Mouse (Mus musculus) forebrain, embryonic 11.5 days (tissue): ENCODE results near the gene Azin2. TPM values are rescaled to one million over a fixed set of nuclear protein-coding genes. Genes with fewer than 3 reads are reported as not detected.
A peak's percentile ranks its signal among the peaks of the same experiment; 100 is the strongest.

Source experiments
- ATAC-seq: fragments of 200-750 bp; cut with Nextera tagmentation; replicated peaks from 2 replicates; pipeline ENCODE4 v1.8.0; 2017; ENCODE audit warnings: moderate TSS enrichment; ENCODE audit not compliant: low FRiP score
- DNase-seq: peaks from one replicate; pipeline ENCODE4 v3.0.0-alpha.2; 2017; ENCODE audit warnings: low spot score
- H3K27ac ChIP-seq: fragments of 300-500 bp; sonication (generic); 2 replicates; pipeline ENCODE4 v1.5.1; 2014; ENCODE audit warnings: low read depth, low read length
- H3K27me3 ChIP-seq: fragments of 300-500 bp; sonication (generic); 2 replicates; pipeline ENCODE4 v1.6.1; 2014; ENCODE audit warnings: mild to moderate bottlenecking, low read length, mixed read lengths; ENCODE audit not compliant: control insufficient read depth, insufficient read depth
- H3K36me3 ChIP-seq: fragments of 300-500 bp; sonication (generic); 2 replicates; pipeline ENCODE4 v1.6.1; 2014; ENCODE audit warnings: mild to moderate bottlenecking, low read length, moderate library complexity, mixed read lengths; ENCODE audit not compliant: control insufficient read depth, insufficient read depth
- H3K4me1 ChIP-seq: fragments of 300-500 bp; sonication (generic); replicated peaks from 2 replicates; pipeline ENCODE4 v1.6.1; 2014; ENCODE audit warnings: low read length, mixed read lengths; ENCODE audit not compliant: control insufficient read depth, insufficient read depth
- H3K4me2 ChIP-seq: fragments of 300-500 bp; sonication (generic); 2 replicates; pipeline ENCODE4 v1.6.1; 2014; ENCODE audit warnings: low read depth, mild to moderate bottlenecking, low read length, moderate library complexity, mixed read lengths; ENCODE audit not compliant: severe bottlenecking
- H3K4me3 ChIP-seq: fragments of 300-500 bp; sonication (generic); 2 replicates; pipeline ENCODE4 v1.5.1; 2014; ENCODE audit warnings: low read depth, low read length
- H3K9ac ChIP-seq: fragments of 300-500 bp; sonication (generic); 2 replicates; pipeline ENCODE4 v1.6.1; 2014; ENCODE audit warnings: low read length
- H3K9me3 ChIP-seq: fragments of 300-500 bp; sonication (generic); 2 replicates; pipeline ENCODE4 v1.6.1; 2016; ENCODE audit warnings: low read length, mixed read lengths; ENCODE audit not compliant: control insufficient read depth
- WGBS: fragments of 180-500 bp; shearing (Covaris S2); extraction: QIAGEN DNeasy Blood & Tissue Kit; methylation state at CpG from one replicate; pipeline ENCODE4 v1.1.7; 2014; 5-methylcytosine and 5-hydroxymethylcytosine counted together
- polyA plus RNA-seq: library from polyadenylated mRNA; unstranded; fragments of >200 nt; fragmentation: Nextera tagmentation; extraction: Ambion mirVana; gene quantifications from 2 replicates; pipeline ENCODE4 v1.2.1, GENCODE M21; 2014

Azin2 gene
- polyA plus RNA-seq, 1 experiment from 2014 or later, result 11.5 TPM

DNA sequence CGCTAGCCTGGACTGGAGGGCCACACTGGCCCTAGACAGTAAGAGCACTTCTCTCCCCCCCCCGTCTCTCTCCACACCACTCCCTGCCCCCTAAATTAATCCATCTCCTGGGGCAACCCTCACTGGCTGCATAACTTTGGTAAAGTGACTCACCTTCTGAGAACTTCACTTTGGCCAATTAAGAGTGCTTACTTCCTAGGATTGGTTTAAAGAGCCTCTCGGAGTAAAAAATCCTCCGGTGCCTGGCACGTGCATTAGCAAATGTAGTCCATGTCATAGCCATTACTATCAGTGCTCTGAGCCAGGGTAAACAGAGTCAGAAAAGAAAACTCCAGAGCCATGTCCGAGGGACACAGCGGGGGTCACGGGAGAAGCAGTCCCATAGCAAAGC lies 8.2 kb upstream of the Azin2 start:
- Histone ChIP-seq H3K27me3 (no peaks in the 10 kb centered on the region), H3K36me3 (no peaks in the 10 kb centered on the region), H3K4me3 (no peak overlapping the region), H3K4me1 (no peaks in the 10 kb centered on the region), H3K9ac (no peak overlapping the region), H3K9me3 (no peaks in the 10 kb centered on the region), H3K4me2 (no peak overlapping the region), H3K27ac (no peak overlapping the region)
- DNase-seq, result no peak
- ATAC-seq, result no peak
- 84% methylated on average over 7 of the region's 8 CpGs for WGBS

DNA sequence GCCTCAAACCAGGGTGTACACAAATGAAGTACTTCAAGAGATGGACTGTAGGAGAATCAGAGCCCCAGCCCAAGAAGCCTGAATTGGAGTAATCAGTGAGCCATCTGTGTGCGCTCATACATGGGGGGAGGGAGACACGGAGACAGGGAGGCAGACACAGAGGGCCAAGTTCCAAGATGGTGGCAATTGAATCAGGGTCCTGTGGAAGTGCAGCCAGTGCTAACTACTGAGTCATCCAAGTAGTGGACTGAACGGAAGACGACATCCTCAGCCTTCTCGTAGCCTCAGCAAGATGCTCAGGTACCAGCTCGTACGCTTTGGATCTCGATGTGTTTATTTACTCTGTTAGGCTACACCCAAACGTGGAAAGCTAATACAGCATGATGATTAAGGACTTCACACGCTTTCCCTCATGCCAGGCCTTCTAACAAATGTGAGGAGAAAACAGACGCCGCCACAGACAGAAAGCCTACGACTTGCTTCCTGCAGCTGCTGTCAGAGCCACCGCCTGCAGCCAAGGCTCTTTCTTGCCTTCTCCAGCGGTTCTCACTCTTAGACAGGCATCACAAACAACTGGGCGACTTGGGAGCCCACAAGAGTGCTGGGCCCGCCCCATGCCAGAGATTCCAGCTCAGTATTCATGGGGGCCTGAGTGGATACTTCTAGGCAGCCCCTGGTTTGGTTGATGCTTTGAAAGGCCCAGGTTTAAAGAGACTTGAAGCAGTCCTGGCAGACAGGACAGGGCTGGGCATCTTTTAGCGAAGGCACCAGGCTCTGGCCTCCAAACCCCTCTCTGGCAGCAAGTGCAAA lies 7.6 kb upstream of the Azin2 start:
- H3K4me3 ChIP-seq, result no peak overlapping the region
- no peak overlapping the region for H3K4me2 ChIP-seq
- H3K9me3 ChIP-seq, result no peaks in the 10 kb centered on the region
- H3K4me1 ChIP-seq, result no peaks in the 10 kb centered on the region
- H3K9ac ChIP-seq, result no peak overlapping the region
- H3K36me3 ChIP-seq, result no peaks in the 10 kb centered on the region
- H3K27ac ChIP-seq, result no peak overlapping the region
- no peak for ATAC-seq
- DNase-seq, result no peak
- H3K27me3 ChIP-seq, result no peaks in the 10 kb centered on the region
- 81% methylated on average over 18 of the region's 18 CpGs for WGBS

DNA sequence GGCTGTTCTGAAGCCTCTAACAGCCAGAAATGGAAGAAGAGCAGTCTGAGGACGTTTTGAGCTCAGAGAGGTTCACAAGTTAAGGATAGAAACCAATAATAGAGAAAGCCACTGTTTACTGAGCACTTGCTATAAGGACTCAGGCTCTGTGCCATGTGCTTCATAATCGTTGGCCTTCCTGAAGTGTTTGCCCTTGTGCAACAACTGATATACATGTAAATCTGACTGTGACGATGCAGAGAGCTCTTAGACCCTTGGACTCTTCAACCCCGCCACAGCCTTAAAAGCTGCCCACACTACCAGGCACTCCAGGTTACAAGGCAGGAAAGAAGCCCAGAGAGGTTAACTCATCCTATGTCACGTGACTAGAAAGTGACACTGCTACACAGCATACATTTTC lies 6.8 kb upstream of the Azin2 start:
- Histone ChIP-seq H3K4me2 (no peak overlapping the region), H3K9ac (no peak overlapping the region), H3K36me3 (no peaks in the 10 kb centered on the region), H3K27me3 (no peaks in the 10 kb centered on the region), H3K27ac (no peak overlapping the region), H3K4me3 (no peak overlapping the region), H3K4me1 (no peaks in the 10 kb centered on the region), H3K9me3 (no peaks in the 10 kb centered on the region)
- ATAC-seq (no peak), DNase-seq (no peak)
- 77% methylated on average over 5 of the region's 5 CpGs for WGBS

DNA sequence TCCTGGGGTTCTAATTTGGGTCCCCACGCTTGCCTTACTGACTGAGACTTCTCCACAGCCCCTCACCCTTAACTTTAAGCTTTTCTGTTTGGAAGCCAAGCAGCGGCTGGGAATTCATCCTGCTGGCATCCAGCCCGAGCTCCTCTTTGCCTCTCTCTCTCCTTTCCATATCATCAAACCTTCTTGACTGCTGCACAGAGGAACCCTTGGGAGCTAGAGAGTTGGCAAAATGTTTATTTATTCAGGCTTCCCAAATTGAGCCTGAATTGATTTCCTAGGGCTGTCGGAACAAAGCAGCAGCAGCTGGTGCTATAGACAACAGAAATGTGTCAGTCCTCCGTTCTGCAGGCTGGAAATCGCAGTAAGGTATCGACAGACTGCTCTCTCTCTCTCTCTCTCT lies 4.5 kb upstream of the Azin2 start:
- H3K9ac ChIP-seq, result no peak overlapping the region
- H3K9me3 ChIP-seq, result no peaks in the 10 kb centered on the region
- ATAC-seq (no peak), DNase-seq (no peak)
- H3K4me3 ChIP-seq, result no peak overlapping the region
- H3K36me3 ChIP-seq, result no peaks in the 10 kb centered on the region
- 56% methylated on average over 7 of the region's 7 CpGs for WGBS
- H3K4me2 ChIP-seq, result no peak overlapping the region
- H3K27ac ChIP-seq, result no peak overlapping the region
- H3K4me1 ChIP-seq, result peaks cover 2% of the 10 kb centered on the region; the same call in 1 of the 2 replicates
- no peaks in the 10 kb centered on the region for H3K27me3 ChIP-seq

DNA sequence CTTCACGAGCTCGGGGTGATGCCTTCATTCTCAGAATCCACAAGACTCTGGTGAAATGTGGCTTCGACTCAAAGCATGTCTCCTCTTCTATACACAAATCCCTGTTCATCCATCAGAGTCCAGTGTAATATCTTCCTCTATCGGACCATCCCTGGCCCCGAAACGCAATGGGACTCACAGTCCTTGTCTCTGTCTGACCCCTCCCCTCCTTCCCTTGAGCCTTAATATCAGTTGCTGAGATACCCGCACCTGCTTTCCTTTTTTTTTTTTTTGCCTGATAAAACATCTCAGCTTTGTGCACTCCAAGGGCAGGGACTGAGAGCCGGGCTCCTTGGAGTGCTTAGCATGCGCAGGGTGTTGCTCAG lies 666 bp upstream of the Azin2 start:
- H3K9me3 ChIP-seq, result no peaks in the 10 kb centered on the region
- peaks cover 5% of the 10 kb centered on the region for H3K27me3 ChIP-seq
- H3K36me3 ChIP-seq, result no peaks in the 10 kb centered on the region
- H3K27ac ChIP-seq, result no peak overlapping the region
- DNase-seq (no peak), ATAC-seq (no peak)
- H3K4me1 ChIP-seq, result peaks cover 7% of the 10 kb centered on the region; the same call in 1 of the 2 replicates
- peak overlapping the region; percentile 69 for H3K4me3 ChIP-seq
- peak overlapping the region; percentile 91 for H3K4me2 ChIP-seq
- H3K9ac ChIP-seq, result peak overlapping the region; percentile 83
- WGBS, result 7% methylated on average over 9 of the region's 9 CpGs

DNA sequence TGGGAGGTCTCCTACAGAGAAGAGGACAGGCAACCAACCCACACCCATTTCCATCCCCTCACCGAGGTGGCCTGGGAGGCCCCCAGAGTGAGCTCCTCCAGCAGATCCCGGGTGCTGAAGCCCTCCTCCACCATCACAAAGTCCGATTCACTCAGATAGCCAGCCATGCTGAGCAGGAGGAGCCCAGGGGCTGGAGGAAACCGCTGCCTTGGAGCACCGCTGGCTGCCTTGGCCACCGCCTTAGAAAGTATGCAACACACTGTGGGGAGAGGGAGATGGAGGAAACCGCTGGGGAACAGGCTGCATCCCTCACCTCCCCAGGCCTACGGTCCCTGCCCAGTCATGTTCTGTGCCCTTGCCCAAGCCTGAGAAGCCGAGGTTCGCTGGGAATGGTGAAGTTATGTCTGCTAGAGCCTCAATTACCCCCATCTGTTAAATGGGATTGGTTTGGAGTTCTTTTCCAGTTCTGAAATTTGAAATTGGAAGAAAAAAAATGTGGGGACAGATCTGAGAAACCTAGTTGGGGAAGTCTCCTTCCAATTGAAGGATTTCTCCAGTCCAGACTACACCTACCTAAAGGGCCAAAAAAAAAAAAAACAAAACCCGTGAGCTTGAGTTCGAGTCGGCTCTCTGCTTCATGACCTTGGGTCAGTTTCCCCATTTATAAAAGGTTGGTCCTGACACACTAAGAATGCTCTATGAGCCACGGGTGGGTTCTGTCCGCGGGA lies 777 bp downstream of the Azin2 start:
- DNase-seq (no peak), ATAC-seq (no peak)
- Histone ChIP-seq H3K4me1 (peaks cover 7% of the 10 kb centered on the region; the same call in 1 of the 2 replicates), H3K27ac (no peak overlapping the region), H3K4me3 (peak overlapping the region; percentile 69), H3K9me3 (no peaks in the 10 kb centered on the region), H3K27me3 (peaks cover 5% of the 10 kb centered on the region), H3K36me3 (no peaks in the 10 kb centered on the region), H3K4me2 (peak overlapping the region; percentile 91), H3K9ac (peak overlapping the region; percentile 83)
- WGBS, result 6% methylated on average over 16 of the region's 16 CpGs

DNA sequence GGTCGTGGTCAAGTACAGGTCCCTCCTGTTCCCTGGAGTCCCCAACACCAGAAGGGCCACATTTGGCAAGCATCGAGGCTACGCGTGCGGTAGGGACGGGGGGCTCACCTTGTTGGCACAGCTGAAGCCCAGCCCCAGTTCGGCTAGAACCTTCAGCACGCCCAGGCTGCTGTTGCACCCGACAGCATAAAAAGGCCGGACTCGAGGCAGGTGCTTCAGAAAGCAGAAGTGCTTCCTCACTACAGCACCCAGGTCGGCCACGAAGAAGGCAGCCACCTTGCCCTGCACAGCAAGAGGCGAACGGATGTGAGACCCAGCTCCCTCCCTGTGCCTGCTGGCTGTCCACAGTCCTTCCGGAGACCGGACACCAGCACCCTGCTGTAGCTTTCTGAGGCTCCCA lies 2.6 kb downstream of the Azin2 start:
- Histone ChIP-seq H3K9me3 (no peaks in the 10 kb centered on the region), H3K36me3 (no peaks in the 10 kb centered on the region), H3K4me3 (no peak overlapping the region), H3K4me1 (peaks cover 7% of the 10 kb centered on the region; the same call in 1 of the 2 replicates), H3K9ac (no peak overlapping the region), H3K27me3 (peaks cover 5% of the 10 kb centered on the region), H3K27ac (no peak overlapping the region), H3K4me2 (no peak overlapping the region)
- 86% methylated on average over 17 of the region's 17 CpGs for WGBS
- no peak for DNase-seq
- no peak for ATAC-seq

DNA sequence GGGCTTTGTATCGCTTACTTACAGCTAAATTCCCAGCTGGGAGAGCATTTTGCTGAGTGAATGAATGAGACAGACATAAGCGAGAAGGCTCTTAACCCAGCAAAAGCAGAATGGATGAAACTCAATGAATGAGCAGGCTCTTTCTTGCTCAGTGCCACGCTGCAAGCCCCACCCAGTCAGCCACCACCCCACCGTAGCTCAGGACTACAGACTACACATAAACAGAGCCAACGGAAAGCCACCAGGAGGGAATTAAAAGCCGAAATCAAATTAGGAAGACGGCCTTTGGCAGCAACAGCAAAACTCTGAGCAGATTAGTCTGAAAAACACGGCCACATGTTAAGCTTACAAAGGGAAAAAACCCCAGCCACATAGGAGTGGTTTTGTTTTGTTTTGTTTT lies 3.4 kb downstream of the Azin2 start:
- WGBS, result 50% methylated on average over 8 of the region's 8 CpGs
- Histone ChIP-seq H3K27ac (no peak overlapping the region), H3K9me3 (no peaks in the 10 kb centered on the region), H3K9ac (no peak overlapping the region), H3K36me3 (no peaks in the 10 kb centered on the region), H3K4me3 (no peak overlapping the region), H3K27me3 (peaks cover 5% of the 10 kb centered on the region), H3K4me2 (no peak overlapping the region), H3K4me1 (peaks cover 7% of the 10 kb centered on the region; the same call in 1 of the 2 replicates)
- DNase-seq, result no peak
- no peak for ATAC-seq
